Mouse (Mus musculus): Measurements from ENCODE around the gene Slc25a25.

Gene Slc25a25

GRCm38 (mm10) chr2:32458300-32458699 is 7.1 kb upstream of the Slc25a25 start:
- DNase-seq (ENCODE audit: low spot score): no peak

GRCm38 (mm10) chr2:32455101-32455500 is 3.9 kb upstream of the Slc25a25 start:
- no peak for DNase-seq (ENCODE audit: low spot score)

- DNase-seq (ENCODE audit: low spot score): no peak
These were observed 3.4 kb upstream of the Slc25a25 start for GRCm38 (mm10) chr2:32454633-32455032.

- DNase-seq (ENCODE audit: low spot score): no peak
These were observed 2.5 kb upstream of the Slc25a25 start for GRCm38 (mm10) chr2:32453641-32454303.

- no peak for DNase-seq (ENCODE audit: low spot score)
These were observed 1.3 kb upstream of the Slc25a25 start for GRCm38 (mm10) chr2:32452441-32452971.

GRCm38 (mm10) chr2:32451870-32452372 is 676 bp upstream of the Slc25a25 start:
- DNase-seq (ENCODE audit: low spot score): peak; percentile 95

- no peak for DNase-seq (ENCODE audit: low spot score)
These were observed 1.2 kb downstream of the Slc25a25 start, which contains the start of gene Naif1 for GRCm38 (mm10) chr2:32449761-32450754. Naif1 (plus strand) TSS chr2:32450457.

GRCm38 (mm10) chr2:32448480-32448879 is 2.8 kb downstream of the Slc25a25 start:
- DNase-seq (ENCODE audit: low spot score): no peak

GRCm38 (mm10) chr2:32447264-32447936 is 3.8 kb downstream of the Slc25a25 start:
- no peak for DNase-seq (ENCODE audit: low spot score)

- DNase-seq (ENCODE audit: low spot score): no peak
These were observed 5.7 kb downstream of the Slc25a25 start for GRCm38 (mm10) chr2:32445535-32445934.

GRCm38 (mm10) chr2:32441550-32441949 is 9.7 kb downstream of the Slc25a25 start:
- DNase-seq (ENCODE audit: low spot score): no peak

- DNase-seq (ENCODE audit: low spot score): no peak
These were observed 10.6 kb downstream of the Slc25a25 start for GRCm38 (mm10) chr2:32440632-32441031.

- no peak for DNase-seq (ENCODE audit: low spot score)
These were observed 11.1 kb downstream of the Slc25a25 start for GRCm38 (mm10) chr2:32440164-32440563.

GRCm38 (mm10) chr2:32439177-32439576 is 12.1 kb downstream of the Slc25a25 start:
- DNase-seq (ENCODE audit: low spot score): no peak

- DNase-seq (ENCODE audit: low spot score): no peak
These were observed 12.5 kb downstream of the Slc25a25 start for GRCm38 (mm10) chr2:32438733-32439132.

GRCm38 (mm10) chr2:32437612-32438166 is 13.6 kb downstream of the Slc25a25 start:
- no peak for DNase-seq (ENCODE audit: low spot score)

- DNase-seq (ENCODE audit: low spot score): no peak
These were observed 14.4 kb downstream of the Slc25a25 start for GRCm38 (mm10) chr2:32436686-32437372.

GRCm38 (mm10) chr2:32430701-32431676 is 20.3 kb downstream of the Slc25a25 start:
- DNase-seq (ENCODE audit: low spot score): no peak

GRCm38 (mm10) chr2:32429215-32429891 is 21.9 kb downstream of the Slc25a25 start:
- no peak for DNase-seq (ENCODE audit: low spot score)

Measured in urinary bladder, postnatal 25 days (tissue).